Mouse (Mus musculus) forebrain, embryonic 11.5 days (tissue): ENCODE measurements around the gene Mrnip. TPM values are rescaled to one million over a fixed set of nuclear protein-coding genes. Genes with fewer than 3 reads are reported as not detected.

ENCODE experiments used
- ATAC-seq: fragments of 200-750 bp; cut with Nextera tagmentation; replicated peaks from 2 replicates; pipeline ENCODE4 v1.8.0; 2017; ENCODE audit warnings: moderate TSS enrichment; ENCODE audit not compliant: low FRiP score
- DNase-seq: peaks from one replicate; pipeline ENCODE4 v3.0.0-alpha.2; 2017; ENCODE audit warnings: low spot score
- H3K27ac ChIP-seq: fragments of 300-500 bp; sonication (generic); 2 replicates; pipeline ENCODE4 v1.5.1; 2014; ENCODE audit warnings: low read depth, low read length
- H3K27me3 ChIP-seq: fragments of 300-500 bp; sonication (generic); 2 replicates; pipeline ENCODE4 v1.6.1; 2014; ENCODE audit warnings: mild to moderate bottlenecking, low read length, mixed read lengths; ENCODE audit not compliant: control insufficient read depth, insufficient read depth
- H3K36me3 ChIP-seq: fragments of 300-500 bp; sonication (generic); 2 replicates; pipeline ENCODE4 v1.6.1; 2014; ENCODE audit warnings: mild to moderate bottlenecking, low read length, moderate library complexity, mixed read lengths; ENCODE audit not compliant: control insufficient read depth, insufficient read depth
- H3K4me1 ChIP-seq: fragments of 300-500 bp; sonication (generic); replicated peaks from 2 replicates; pipeline ENCODE4 v1.6.1; 2014; ENCODE audit warnings: low read length, mixed read lengths; ENCODE audit not compliant: control insufficient read depth, insufficient read depth
- H3K4me2 ChIP-seq: fragments of 300-500 bp; sonication (generic); 2 replicates; pipeline ENCODE4 v1.6.1; 2014; ENCODE audit warnings: low read depth, mild to moderate bottlenecking, low read length, moderate library complexity, mixed read lengths; ENCODE audit not compliant: severe bottlenecking
- H3K4me3 ChIP-seq: fragments of 300-500 bp; sonication (generic); 2 replicates; pipeline ENCODE4 v1.5.1; 2014; ENCODE audit warnings: low read depth, low read length
- H3K9ac ChIP-seq: fragments of 300-500 bp; sonication (generic); 2 replicates; pipeline ENCODE4 v1.6.1; 2014; ENCODE audit warnings: low read length
- H3K9me3 ChIP-seq: fragments of 300-500 bp; sonication (generic); 2 replicates; pipeline ENCODE4 v1.6.1; 2016; ENCODE audit warnings: low read length, mixed read lengths; ENCODE audit not compliant: control insufficient read depth
- WGBS: fragments of 180-500 bp; shearing (Covaris S2); extraction: QIAGEN DNeasy Blood & Tissue Kit; methylation state at CpG from one replicate; pipeline ENCODE4 v1.1.7; 2014; 5-methylcytosine and 5-hydroxymethylcytosine counted together
- polyA plus RNA-seq: library from polyadenylated mRNA; unstranded; fragments of >200 nt; fragmentation: Nextera tagmentation; extraction: Ambion mirVana; gene quantifications from 2 replicates; pipeline ENCODE4 v1.2.1, GENCODE M21; 2014

The Mrnip gene
- polyA plus RNA-seq, 1 experiment from 2014 or later: 21.1 TPM

- no peak for DNase-seq
- Histone ChIP-seq H3K36me3 (peaks cover 36% of the 10 kb centered on the region), H3K9ac (no peak overlapping the region), H3K27ac (no peak overlapping the region), H3K9me3 (no peaks in the 10 kb centered on the region), H3K4me3 (no peak overlapping the region), H3K27me3 (no peaks in the 10 kb centered on the region), H3K4me1 (no peaks in the 10 kb centered on the region), H3K4me2 (no peak overlapping the region)
- no peak for ATAC-seq
- 89% methylated on average over 3 of the region's 3 CpGs for WGBS
Measured at GRCm38 (mm10) chr11:50201590-50201989, 27.3 kb downstream of the Mrnip start.

GRCm38 (mm10) chr11:50203302-50203827 lies 29.1 kb downstream of the Mrnip start:
- H3K27me3 ChIP-seq: no peaks in the 10 kb centered on the region
- DNase-seq (no peak), ATAC-seq (no peak)
- no peaks in the 10 kb centered on the region for H3K4me1 ChIP-seq
- no peak overlapping the region for H3K9ac ChIP-seq
- H3K4me2 ChIP-seq: no peak overlapping the region
- H3K27ac ChIP-seq: no peak overlapping the region
- H3K4me3 ChIP-seq: no peak overlapping the region
- H3K9me3 ChIP-seq: no peaks in the 10 kb centered on the region
- peaks cover 37% of the 10 kb centered on the region for H3K36me3 ChIP-seq
- 93% methylated on average over 9 of the region's 9 CpGs for WGBS

GRCm38 (mm10) chr11:50205434-50205833 lies 31.2 kb downstream of the Mrnip start:
- H3K9ac ChIP-seq: no peak overlapping the region
- H3K4me1 ChIP-seq: no peaks in the 10 kb centered on the region
- H3K4me2 ChIP-seq: no peak overlapping the region
- ATAC-seq (no peak), DNase-seq (no peak)
- no peaks in the 10 kb centered on the region for H3K9me3 ChIP-seq
- peaks cover 35% of the 10 kb centered on the region for H3K36me3 ChIP-seq
- no peaks in the 10 kb centered on the region for H3K27me3 ChIP-seq
- no peak overlapping the region for H3K27ac ChIP-seq
- 94% methylated on average over 3 of the region's 3 CpGs for WGBS
- H3K4me3 ChIP-seq: no peak overlapping the region

GRCm38 (mm10) chr11:50206037-50206436 lies 31.8 kb downstream of the Mrnip start:
- Histone ChIP-seq H3K4me2 (no peak overlapping the region), H3K4me1 (no peaks in the 10 kb centered on the region), H3K36me3 (peaks cover 32% of the 10 kb centered on the region; the same call in 1 of the 2 replicates), H3K27ac (no peak overlapping the region), H3K9me3 (no peaks in the 10 kb centered on the region), H3K27me3 (no peaks in the 10 kb centered on the region), H3K9ac (no peak overlapping the region), H3K4me3 (no peak overlapping the region)
- DNase-seq: no peak
- WGBS: 88% methylated on average over 2 of the region's 2 CpGs
- ATAC-seq: no peak

GRCm38 (mm10) chr11:50207344-50207743 lies 33.1 kb downstream of the Mrnip start:
- Histone ChIP-seq H3K27ac (no peak overlapping the region), H3K27me3 (no peaks in the 10 kb centered on the region), H3K36me3 (peaks cover 24% of the 10 kb centered on the region; the same call in 1 of the 2 replicates), H3K4me1 (no peaks in the 10 kb centered on the region), H3K9me3 (no peaks in the 10 kb centered on the region), H3K9ac (no peak overlapping the region), H3K4me3 (no peak overlapping the region), H3K4me2 (no peak overlapping the region)
- no peak for DNase-seq
- WGBS: 97% methylated on average over 14 of the region's 14 CpGs
- no peak for ATAC-seq

GRCm38 (mm10) chr11:50208039-50208438 lies 33.8 kb downstream of the Mrnip start:
- ATAC-seq: no peak
- no peak overlapping the region for H3K9ac ChIP-seq
- no peaks in the 10 kb centered on the region for H3K4me1 ChIP-seq
- WGBS: 95% methylated on average over 5 of the region's 5 CpGs
- peaks cover 21% of the 10 kb centered on the region; the same call in 1 of the 2 replicates for H3K36me3 ChIP-seq
- H3K4me2 ChIP-seq: no peak overlapping the region
- H3K27me3 ChIP-seq: no peaks in the 10 kb centered on the region
- H3K27ac ChIP-seq: no peak overlapping the region
- DNase-seq: no peak
- no peak overlapping the region for H3K4me3 ChIP-seq
- no peaks in the 10 kb centered on the region for H3K9me3 ChIP-seq

- DNase-seq (peak; percentile 94), ATAC-seq (peak; percentile 92)
- no peaks in the 10 kb centered on the region for H3K9me3 ChIP-seq
- peak overlapping the region; percentile 63 for H3K4me2 ChIP-seq
- no peaks in the 10 kb centered on the region for H3K4me1 ChIP-seq
- peak overlapping the region; percentile 79 for H3K9ac ChIP-seq
- peak overlapping the region; percentile 79 for H3K27ac ChIP-seq
- H3K4me3 ChIP-seq: peak overlapping the region; percentile 72
- H3K27me3 ChIP-seq: no peaks in the 10 kb centered on the region
- peaks cover 13% of the 10 kb centered on the region; the same call in 1 of the 2 replicates for H3K36me3 ChIP-seq
- WGBS: 0% methylated on average over 24 of the region's 24 CpGs
Measured at GRCm38 (mm10) chr11:50210101-50210504, 35.9 kb downstream of the Mrnip start.

- H3K4me1 ChIP-seq: peaks cover 3% of the 10 kb centered on the region; the same call in 1 of the 2 replicates
- H3K4me2 ChIP-seq: peak within 1 kb of the TSS; percentile 63
- peak within 1 kb of the TSS; percentile 79 for H3K27ac ChIP-seq
- H3K27me3 ChIP-seq: no peaks in the 10 kb centered on the region
- H3K9ac ChIP-seq: peak within 1 kb of the TSS; percentile 79
- WGBS: 2% methylated on average over 48 of the region's 48 CpGs
- peak; percentile 76 for ATAC-seq
- no peaks in the 10 kb centered on the region for H3K9me3 ChIP-seq
- peak; percentile 86 for DNase-seq
- H3K36me3 ChIP-seq: peaks cover 11% of the 10 kb centered on the region; the same call in 1 of the 2 replicates
- peak within 1 kb of the TSS; percentile 72 for H3K4me3 ChIP-seq
Measured at GRCm38 (mm10) chr11:50210505-50211151, 36.4 kb downstream of the Mrnip start, which contains the start of the genes Sqstm1 and Mgat4b. Sqstm1 (minus strand) TSS chr11:50210827. Mgat4b (plus strand) TSS chr11:50210890.
